Mouse (Mus musculus) thymus, adult 2 months (tissue): ENCODE data around the gene Spock1. TPM values are rescaled to one million over a fixed set of nuclear protein-coding genes. Genes with fewer than 3 reads are reported as not detected.

Source experiments
- DNase-seq: peaks from one replicate; pipeline ENCODE4 v3.0.0; 2021
- H3K27ac ChIP-seq: fragments of 200-500 bp; 2 replicates; pipeline ENCODE4 v1.5.1; 2012; ENCODE audit warnings: low read length, control low read depth; ENCODE audit not compliant: control insufficient read depth, insufficient read depth
- H3K27me3 ChIP-seq: fragments of 200-500 bp; 2 replicates; pipeline ENCODE4 v1.6.1; 2012; ENCODE audit warnings: mild to moderate bottlenecking, low read length, moderate library complexity, mixed read lengths; ENCODE audit not compliant: control insufficient read depth, insufficient read depth
- H3K36me3 ChIP-seq: fragments of 200-500 bp; 2 replicates; pipeline ENCODE4 v1.6.1; 2012; ENCODE audit warnings: mild to moderate bottlenecking, low read length, moderate library complexity; ENCODE audit not compliant: control insufficient read depth, insufficient read depth
- H3K4me1 ChIP-seq: fragments of 200-500 bp; replicated peaks from 2 replicates; pipeline ENCODE4 v1.6.1; 2012; ENCODE audit warnings: low read length; ENCODE audit not compliant: control insufficient read depth, insufficient read depth
- H3K4me3 ChIP-seq: fragments of 200-500 bp; 2 replicates; pipeline ENCODE4 v1.5.1; 2012; ENCODE audit warnings: mild to moderate bottlenecking, low read length, control low read depth, moderate library complexity; ENCODE audit not compliant: control insufficient read depth, insufficient read depth
- CTCF ChIP-seq: fragments of 200-500 bp; IDR thresholded peaks from 2 replicates; pipeline ENCODE4 v1.5.1; 2012; ENCODE audit warnings: mild to moderate bottlenecking, control low read depth, low read length, moderate library complexity, borderline replicate concordance; ENCODE audit not compliant: control insufficient read depth, poor library complexity, insufficient read depth; ENCODE audit errors: extremely low read depth
- POLR2A ChIP-seq: fragments of 200-500 bp; IDR thresholded peaks from 2 replicates; pipeline ENCODE4 v1.6.1; 2012; ENCODE audit warnings: mild to moderate bottlenecking, low read length, control low read depth, moderate library complexity; ENCODE audit not compliant: control insufficient read depth, poor library complexity, insufficient read depth; ENCODE audit errors: extremely low read depth
- WGBS: fragments of 180-500 bp; shearing (Covaris S2); methylation state at CpG from one replicate; pipeline ENCODE4 v1.1.7; 2018; 5-methylcytosine and 5-hydroxymethylcytosine counted together
- polyA plus RNA-seq: library from polyadenylated mRNA; depleted of rRNA; stranded (reverse); fragments of >200 nt; gene quantifications from 2 replicates; pipeline ENCODE4 v1.2.3, GENCODE M21; 2012

Spock1 gene
- polyA plus RNA-seq, 1 experiment = 0.93 TPM

GRCm38 (mm10) chr13:57718087-57718486 is 190.0 kb downstream of the Spock1 start:
- Histone ChIP-seq H3K4me3 (no peak overlapping the region), H3K36me3 (no peaks in the 10 kb centered on the region), H3K27ac (no peak overlapping the region), H3K27me3 (no peaks in the 10 kb centered on the region), H3K4me1 (no peaks in the 10 kb centered on the region)
- WGBS = 81% methylated on average over 5 of the region's 5 CpGs
- no peak for TF ChIP-seq POLR2A
- no peak for TF ChIP-seq CTCF
- DNase-seq = no peak

DNA sequence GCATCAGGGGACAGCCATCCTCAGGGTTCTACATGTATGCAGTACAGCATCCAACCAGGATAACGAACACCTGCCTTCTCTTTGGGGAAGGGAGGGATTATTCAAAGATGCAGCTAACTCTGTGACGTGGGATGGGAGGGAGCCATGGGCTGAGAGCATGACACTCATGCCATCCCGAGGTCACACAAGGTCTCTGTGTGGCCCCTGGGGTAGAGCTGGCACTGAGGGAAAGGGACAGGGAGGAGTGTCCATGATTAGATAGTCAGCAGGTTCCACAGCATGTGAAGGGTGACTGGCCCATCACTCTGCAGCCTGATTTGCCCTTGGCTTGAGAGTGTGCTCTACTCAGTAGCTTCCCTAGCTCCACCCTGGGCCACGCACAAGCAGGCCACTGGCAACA is 195.2 kb downstream of the Spock1 start:
- TF ChIP-seq POLR2A = no peak
- TF ChIP-seq CTCF = no peak
- no peaks in the 10 kb centered on the region for H3K4me1 ChIP-seq
- DNase-seq = no peak
- no peak overlapping the region for H3K4me3 ChIP-seq
- 82% methylated on average over 4 of the region's 4 CpGs for WGBS
- H3K27me3 ChIP-seq = no peaks in the 10 kb centered on the region
- H3K36me3 ChIP-seq = no peaks in the 10 kb centered on the region
- H3K27ac ChIP-seq = no peak overlapping the region

- no peak for TF ChIP-seq POLR2A
- no peak for TF ChIP-seq CTCF
- Histone ChIP-seq H3K4me3 (no peak overlapping the region), H3K27ac (no peak overlapping the region), H3K27me3 (no peaks in the 10 kb centered on the region), H3K36me3 (no peaks in the 10 kb centered on the region), H3K4me1 (no peaks in the 10 kb centered on the region)
- DNase-seq = no peak
These were observed 199.7 kb downstream of the Spock1 start for GRCm38 (mm10) chr13:57708425-57708824.

DNA sequence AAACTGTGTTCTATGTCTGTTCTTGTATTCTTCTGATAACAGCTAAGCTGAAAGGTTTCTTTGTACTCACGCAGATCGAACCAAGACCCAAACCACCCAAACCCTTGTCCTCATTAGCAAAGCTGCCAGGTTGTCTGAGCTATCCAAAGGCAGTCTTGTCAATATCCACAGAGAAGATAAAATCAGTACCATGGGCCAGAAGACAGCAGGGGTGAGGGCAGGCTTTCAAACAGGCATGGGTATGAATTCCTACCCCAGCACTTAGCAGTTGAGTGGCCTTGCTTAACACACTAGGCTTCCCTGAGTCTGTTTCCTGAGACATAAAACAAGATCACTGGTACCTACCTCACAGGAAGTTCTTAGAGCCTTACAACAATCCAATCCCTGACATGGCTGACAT is 205.2 kb downstream of the Spock1 start:
- WGBS = 95% methylated on average over 2 of the region's 2 CpGs
- no peak overlapping the region for H3K4me3 ChIP-seq
- no peaks in the 10 kb centered on the region for H3K27me3 ChIP-seq
- DNase-seq = no peak
- TF ChIP-seq POLR2A = no peak
- no peak for TF ChIP-seq CTCF
- no peak overlapping the region for H3K27ac ChIP-seq
- H3K4me1 ChIP-seq = no peaks in the 10 kb centered on the region
- no peaks in the 10 kb centered on the region for H3K36me3 ChIP-seq

GRCm38 (mm10) chr13:57696685-57697084 is 211.4 kb downstream of the Spock1 start:
- no peak for DNase-seq
- TF ChIP-seq POLR2A = no peak
- TF ChIP-seq CTCF = no peak
- 74% methylated on average over 5 of the region's 5 CpGs for WGBS
- H3K4me3 ChIP-seq = no peak overlapping the region
- no peak overlapping the region for H3K27ac ChIP-seq
- no peaks in the 10 kb centered on the region for H3K36me3 ChIP-seq
- no peaks in the 10 kb centered on the region for H3K27me3 ChIP-seq
- no peaks in the 10 kb centered on the region for H3K4me1 ChIP-seq

GRCm38 (mm10) chr13:57688926-57689325 is 219.2 kb downstream of the Spock1 start:
- Histone ChIP-seq H3K36me3 (no peaks in the 10 kb centered on the region), H3K27me3 (no peaks in the 10 kb centered on the region), H3K27ac (no peak overlapping the region), H3K4me1 (no peaks in the 10 kb centered on the region), H3K4me3 (no peak overlapping the region)
- DNase-seq = no peak
- 73% methylated on average over 5 of the region's 5 CpGs for WGBS
- TF ChIP-seq CTCF (no peak), POLR2A (no peak)

DNA sequence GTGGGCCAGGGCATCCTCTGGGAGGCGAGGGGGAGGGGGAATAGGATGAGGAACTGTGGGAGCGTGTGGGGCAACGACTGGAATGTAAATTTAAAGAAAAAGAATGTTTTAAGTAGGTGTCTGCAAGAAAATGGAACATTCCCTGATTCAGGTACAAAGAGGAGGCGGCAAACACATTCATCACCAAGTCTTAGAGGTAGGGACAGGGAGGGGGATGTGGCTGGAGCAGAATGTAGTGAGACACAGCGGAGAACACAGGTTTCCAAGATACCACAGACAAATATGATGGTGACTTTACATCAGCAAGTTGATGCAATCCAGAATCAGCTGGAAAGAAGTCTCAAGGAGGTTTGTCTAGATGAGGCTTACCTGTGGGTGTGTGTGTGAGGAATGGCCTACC is 221.7 kb downstream of the Spock1 start:
- no peak for TF ChIP-seq POLR2A
- TF ChIP-seq CTCF = no peak
- Histone ChIP-seq H3K36me3 (no peaks in the 10 kb centered on the region), H3K27ac (no peak overlapping the region), H3K27me3 (no peaks in the 10 kb centered on the region), H3K4me3 (no peak overlapping the region), H3K4me1 (no peaks in the 10 kb centered on the region)
- no peak for DNase-seq
- 79% methylated on average over 5 of the region's 5 CpGs for WGBS
